Mouse (Mus musculus): Measurements from ENCODE around the gene Aunip.

DNA sequence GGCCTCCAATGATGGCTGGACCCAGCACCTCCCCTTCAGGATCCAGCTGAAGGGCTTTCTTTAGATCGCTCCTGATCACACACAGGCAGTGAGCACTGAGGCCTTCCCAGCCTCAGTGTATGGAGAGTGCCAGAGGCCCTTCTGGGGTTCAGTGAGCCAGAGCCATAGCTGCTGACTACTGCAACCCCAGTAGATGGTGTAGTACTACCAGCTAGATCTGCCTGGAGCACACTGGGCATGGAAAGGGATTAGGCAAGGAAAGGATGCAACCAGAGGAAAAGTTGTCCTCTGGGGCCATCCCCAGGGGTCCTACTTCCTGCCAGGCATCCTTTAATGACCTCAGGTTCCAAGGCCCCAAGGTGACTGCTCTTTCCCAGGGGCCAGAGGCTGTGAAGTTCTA lies 42.8 kb downstream of the Aunip start:
- TF ChIP-seq POLR2A (IDR thresholded peaks at IDR 0.05; ENCODE audit: extremely low read depth, insufficient read depth, low read length): no peak
- TF ChIP-seq CTCF (IDR thresholded peaks at IDR 0.05; ENCODE audit: low read depth, low read length): no peak
